Mouse (Mus musculus) myocyte (in vitro differentiated cells): ENCODE measurements around the gene Pglyrp2. TPM values are rescaled to one million over a fixed set of nuclear protein-coding genes. Genes with fewer than 3 reads are reported as not detected.

Experiments
- H3K27me3 ChIP-seq: one replicate; pipeline ENCODE4 v1.6.1; 2011; ENCODE audit not compliant: control insufficient read depth, insufficient read depth, insufficient read length
- H3K36me3 ChIP-seq: one replicate; pipeline ENCODE4 v1.6.1; 2011; ENCODE audit not compliant: control insufficient read depth, insufficient read depth
- H3K4me2 ChIP-seq: one replicate; pipeline ENCODE4 v1.6.1; 2011; ENCODE audit warnings: low read depth, control low read depth
- H3K4me3 ChIP-seq: one replicate; pipeline ENCODE4 v1.5.1; 2011; ENCODE audit warnings: mild to moderate bottlenecking, control low read depth, moderate library complexity
- H3K79me2 ChIP-seq: one replicate; pipeline ENCODE4 v1.6.1; 2011; ENCODE audit not compliant: control insufficient read depth, insufficient read depth
- H3ac ChIP-seq: one replicate; pipeline ENCODE4 v1.6.1; 2011; ENCODE audit not compliant: control insufficient read depth, insufficient read length
- CEBPB ChIP-seq: IDR thresholded peaks from 2 replicates; pipeline ENCODE4 v1.6.1; 2011; ENCODE audit warnings: mild to moderate bottlenecking, moderate library complexity; ENCODE audit not compliant: poor library complexity, insufficient read depth, severe bottlenecking
- E2F4 ChIP-seq: IDR thresholded peaks from one replicate; pipeline ENCODE4 v1.6.1; 2011; ENCODE audit warnings: mild to moderate bottlenecking, control low read depth, moderate library complexity; ENCODE audit not compliant: insufficient read depth
- MAX ChIP-seq: IDR thresholded peaks from one replicate; pipeline ENCODE4 v1.6.1; 2011; ENCODE audit warnings: low read depth, mild to moderate bottlenecking, control low read depth
- MYOD1 ChIP-seq, 3 experiments: IDR thresholded peaks; one replicate each; pipeline ENCODE4 v1.6.1; 2011; ENCODE audit warnings: control low read depth in 2 of 3, low read depth in 2 of 3, mild to moderate bottlenecking in 2 of 3, moderate library complexity in 1 of 3; ENCODE audit not compliant: insufficient read length in 2 of 3, control insufficient read depth in 1 of 3
- MYOG ChIP-seq, 3 experiments: IDR thresholded peaks; one replicate each; pipeline ENCODE4 v1.6.1; 2011; ENCODE audit warnings: control low read depth in 2 of 3, low read depth in 2 of 3, mild to moderate bottlenecking in 2 of 3; ENCODE audit not compliant: insufficient read length in 2 of 3, control insufficient read depth in 1 of 3, insufficient read depth in 1 of 3
- POLR2A ChIP-seq: IDR thresholded peaks from one replicate; pipeline ENCODE4 v1.6.1; 2011; ENCODE audit warnings: low read depth, mild to moderate bottlenecking, control low read depth, moderate library complexity; ENCODE audit not compliant: insufficient read length
- POLR2AphosphoS2 ChIP-seq: IDR thresholded peaks from one replicate; pipeline ENCODE4 v1.6.1; 2011; ENCODE audit warnings: low read depth, control low read depth; ENCODE audit not compliant: insufficient read length
- REST ChIP-seq: IDR thresholded peaks from one replicate; pipeline ENCODE4 v1.6.1; 2011; ENCODE audit warnings: mild to moderate bottlenecking, control low read depth, moderate library complexity; ENCODE audit not compliant: insufficient read depth, insufficient read length
- SRF ChIP-seq: IDR thresholded peaks from one replicate; pipeline ENCODE4 v1.6.1; 2011; ENCODE audit warnings: low read depth; ENCODE audit not compliant: control insufficient read depth, insufficient read length
- TCF12 ChIP-seq: IDR thresholded peaks from one replicate; pipeline ENCODE4 v1.6.1; 2011; ENCODE audit warnings: mild to moderate bottlenecking, control low read depth; ENCODE audit not compliant: poor library complexity, insufficient read depth, severe bottlenecking
- TCF3 ChIP-seq: IDR thresholded peaks from one replicate; pipeline ENCODE4 v1.6.1; 2011; ENCODE audit warnings: low read depth, control low read depth; ENCODE audit not compliant: insufficient read length
- USF1 ChIP-seq: IDR thresholded peaks from one replicate; pipeline ENCODE4 v1.6.1; 2011; ENCODE audit warnings: low read depth, mild to moderate bottlenecking, control low read depth, moderate library complexity
- polyA plus RNA-seq: library from polyadenylated mRNA; unstranded; fragments of >200 nt; fragmentation: generic; extraction: Trizol; gene quantifications from one replicate; pipeline ENCODE4 v1.2.1, GENCODE M21; 2012; ENCODE audit warnings: missing spikeins

The Pglyrp2 gene
- polyA plus RNA-seq, 1 experiment, result not detected

DNA sequence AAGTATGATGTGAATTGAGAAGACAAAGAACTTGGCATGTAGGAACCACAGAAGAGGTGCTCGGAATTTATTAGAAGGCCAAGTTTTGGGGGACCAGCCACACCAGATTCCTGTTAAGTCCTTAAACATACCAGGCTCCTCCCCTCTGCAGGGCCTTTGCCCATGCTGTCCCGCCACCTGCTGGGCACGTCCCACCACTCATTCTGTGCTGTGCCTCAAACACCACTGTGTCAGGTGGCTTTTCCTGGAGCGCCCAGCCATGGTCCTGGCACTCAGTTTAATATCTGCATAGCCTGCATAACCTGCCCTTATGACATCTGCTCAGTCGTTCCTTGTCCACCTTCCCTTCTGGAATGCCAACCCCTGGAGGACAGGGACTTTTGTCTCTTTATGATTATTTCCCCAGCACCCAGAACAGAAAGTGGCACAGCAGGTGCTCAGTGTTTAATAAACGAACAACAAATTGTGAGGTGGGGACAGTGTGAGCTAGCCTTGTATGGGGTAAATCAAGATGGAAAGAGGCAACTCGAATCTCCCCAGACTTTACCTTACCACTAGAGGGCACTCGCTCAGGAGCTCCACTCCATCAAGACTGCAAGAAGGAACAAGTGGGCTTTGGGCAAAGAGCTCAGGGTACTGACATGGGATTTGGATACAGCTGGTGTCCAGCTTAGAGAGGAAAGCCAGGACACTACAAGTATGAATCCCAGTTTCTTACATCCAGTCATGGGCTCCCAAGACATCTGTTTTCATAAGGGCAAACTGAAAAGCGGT, 37.1 kb downstream of the Pglyrp2 start:
- no peak overlapping the region for H3K4me3 ChIP-seq
- no peak overlapping the region for H3K4me2 ChIP-seq
- peaks cover 8% of the 10 kb centered on the region for H3K27me3 ChIP-seq
- H3K79me2 ChIP-seq, result no peaks in the 10 kb centered on the region
- H3ac ChIP-seq, result no peak overlapping the region
- no peaks in the 10 kb centered on the region for H3K36me3 ChIP-seq
- TF ChIP-seq SRF, result no peak
- TF ChIP-seq USF1, result no peak
- no peak for TF ChIP-seq POLR2A

DNA sequence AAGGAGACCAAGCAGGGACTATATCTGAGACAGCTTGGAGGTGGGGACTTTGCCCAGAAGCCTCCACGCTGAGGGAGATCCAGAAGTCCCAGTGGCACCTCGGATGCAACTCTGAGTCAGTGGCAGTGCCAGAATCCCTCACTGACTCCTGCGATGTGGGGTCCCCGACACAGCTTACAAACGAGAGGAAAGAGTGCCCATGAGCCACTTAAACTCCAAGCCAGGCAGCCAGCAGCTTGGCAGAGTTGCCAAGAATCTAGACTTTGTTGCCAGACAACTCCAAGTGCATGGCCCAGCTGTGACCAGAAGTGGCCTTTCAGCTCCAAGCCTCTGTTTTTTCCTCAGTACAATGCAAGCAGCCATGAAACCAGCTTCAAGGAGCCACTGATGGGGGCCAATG, 40.3 kb downstream of the Pglyrp2 start:
- Histone ChIP-seq H3K4me3 (no peak overlapping the region), H3K4me2 (no peak overlapping the region), H3K27me3 (no peaks in the 10 kb centered on the region), H3ac (no peak overlapping the region), H3K36me3 (no peaks in the 10 kb centered on the region), H3K79me2 (no peaks in the 10 kb centered on the region)
- TF ChIP-seq POLR2AphosphoS2, result no peak
- TF ChIP-seq CEBPB, result no peak
- TF ChIP-seq MYOG (IDR thresholded peaks at IDR 0.05; ENCODE audit: control insufficient read depth in 1 of 3, insufficient read depth in 1 of 3, insufficient read length in 2 of 3, low read depth in 2 of 3), result no peak
- TF ChIP-seq POLR2A, result no peak
- no peak for TF ChIP-seq MAX
- no peak for TF ChIP-seq REST
- no peak for TF ChIP-seq MYOD1 (IDR thresholded peaks at IDR 0.05; ENCODE audit: control insufficient read depth in 1 of 3, insufficient read length in 2 of 3, low read depth in 2 of 3)
- TF ChIP-seq E2F4, result no peak
- no peak for TF ChIP-seq USF1
- no peak for TF ChIP-seq TCF3
- TF ChIP-seq SRF, result no peak
- TF ChIP-seq TCF12, result no peak

DNA sequence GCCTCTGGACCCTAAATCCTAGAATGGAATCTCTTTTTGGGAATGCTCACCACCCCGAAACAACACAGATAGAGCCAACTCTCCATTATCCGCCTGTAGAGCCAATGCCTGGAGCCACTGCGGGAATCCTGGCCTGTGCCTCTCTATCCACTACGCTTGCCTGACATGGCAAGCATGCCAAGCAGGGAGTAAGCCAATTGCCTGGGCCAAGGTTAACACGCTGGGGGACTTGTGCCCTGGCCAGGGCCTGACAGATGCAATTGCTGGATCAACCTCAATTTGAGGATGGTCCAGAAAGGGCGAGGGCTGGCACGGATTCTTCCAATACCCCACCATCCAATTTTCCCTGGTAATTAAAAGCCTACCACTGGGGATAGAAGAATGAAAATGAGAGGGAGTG, 41.4 kb downstream of the Pglyrp2 start:
- H3K4me2 ChIP-seq, result no peak overlapping the region
- no peak overlapping the region for H3ac ChIP-seq
- TF ChIP-seq MYOD1 (IDR thresholded peaks at IDR 0.05; ENCODE audit: control insufficient read depth in 1 of 3, insufficient read length in 2 of 3, low read depth in 2 of 3), result no peak
- no peak for TF ChIP-seq CEBPB
- TF ChIP-seq SRF, result no peak
- no peak for TF ChIP-seq MYOG (IDR thresholded peaks at IDR 0.05; ENCODE audit: control insufficient read depth in 1 of 3, insufficient read depth in 1 of 3, insufficient read length in 2 of 3, low read depth in 2 of 3)
- TF ChIP-seq MAX, result no peak
- no peak for TF ChIP-seq REST
- no peak for TF ChIP-seq TCF12
- no peak for TF ChIP-seq USF1
- TF ChIP-seq TCF3, result no peak
- TF ChIP-seq POLR2A, result no peak
- no peak for TF ChIP-seq POLR2AphosphoS2
- TF ChIP-seq E2F4, result no peak
- H3K79me2 ChIP-seq, result no peaks in the 10 kb centered on the region
- H3K36me3 ChIP-seq, result no peaks in the 10 kb centered on the region
- no peaks in the 10 kb centered on the region for H3K27me3 ChIP-seq
- no peak overlapping the region for H3K4me3 ChIP-seq

DNA sequence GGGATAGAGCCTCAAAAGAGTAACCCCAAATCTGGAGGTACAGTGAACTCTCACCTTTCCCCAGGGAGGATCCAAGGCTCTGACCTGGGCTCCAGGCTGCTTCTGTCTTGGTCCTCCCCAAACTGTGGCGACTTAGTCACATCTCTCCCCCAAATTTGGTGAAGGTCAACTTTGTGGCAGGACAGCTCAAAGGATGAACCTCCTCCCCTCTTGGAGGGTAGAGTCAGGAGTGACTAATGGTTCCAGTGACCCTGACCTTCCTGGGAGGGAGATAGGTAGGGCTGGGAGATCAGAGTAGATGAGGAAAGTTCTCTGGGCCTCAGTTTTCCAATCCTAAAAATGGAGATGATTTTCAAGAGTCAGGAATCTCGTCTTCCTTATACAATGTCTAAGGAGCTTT, 45.2 kb downstream of the Pglyrp2 start:
- Histone ChIP-seq H3K79me2 (no peaks in the 10 kb centered on the region), H3K4me3 (no peak overlapping the region), H3K27me3 (no peaks in the 10 kb centered on the region), H3ac (no peak overlapping the region), H3K36me3 (no peaks in the 10 kb centered on the region), H3K4me2 (no peak overlapping the region)
- no peak for TF ChIP-seq MAX
- TF ChIP-seq MYOD1 (IDR thresholded peaks at IDR 0.05; ENCODE audit: control insufficient read depth in 1 of 3, insufficient read length in 2 of 3, low read depth in 2 of 3), result no peak
- TF ChIP-seq POLR2AphosphoS2, result no peak
- no peak for TF ChIP-seq SRF
- no peak for TF ChIP-seq MYOG (IDR thresholded peaks at IDR 0.05; ENCODE audit: control insufficient read depth in 1 of 3, insufficient read depth in 1 of 3, insufficient read length in 2 of 3, low read depth in 2 of 3)
- TF ChIP-seq POLR2A, result no peak
- TF ChIP-seq REST, result no peak
- no peak for TF ChIP-seq TCF3
- no peak for TF ChIP-seq E2F4
- TF ChIP-seq TCF12, result no peak
- TF ChIP-seq USF1, result no peak
- TF ChIP-seq CEBPB, result no peak

DNA sequence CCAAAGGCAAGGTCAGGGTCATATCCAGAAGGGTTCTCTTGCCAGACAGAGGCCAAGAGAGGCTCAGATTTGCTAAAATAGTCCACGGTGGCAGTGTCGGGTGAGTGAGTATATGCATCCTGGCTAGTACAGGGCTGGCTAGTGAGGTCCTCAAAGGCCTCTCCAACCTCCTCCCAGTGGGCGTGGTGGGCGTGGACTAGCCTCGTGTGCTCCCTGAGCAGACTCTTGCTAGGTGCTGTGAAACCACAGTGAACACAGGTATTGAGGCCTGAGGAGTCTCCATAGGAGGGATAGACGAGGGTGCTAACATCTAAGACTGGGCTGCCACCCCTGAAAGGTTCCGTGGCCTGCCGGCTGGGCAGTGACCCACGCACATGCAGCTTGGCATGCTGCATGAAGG, 46.8 kb downstream of the Pglyrp2 start:
- Histone ChIP-seq H3K27me3 (no peaks in the 10 kb centered on the region), H3K36me3 (no peaks in the 10 kb centered on the region), H3K4me2 (no peak overlapping the region), H3K79me2 (no peaks in the 10 kb centered on the region), H3K4me3 (no peak overlapping the region), H3ac (no peak overlapping the region)
- TF ChIP-seq TCF12 (no peak), CEBPB (no peak), MYOD1 (IDR thresholded peaks at IDR 0.05; ENCODE audit: control insufficient read depth in 1 of 3, insufficient read length in 2 of 3, low read depth in 2 of 3) (no peak), POLR2AphosphoS2 (no peak), POLR2A (no peak), E2F4 (no peak), REST (no peak), MAX (no peak), SRF (no peak), MYOG (IDR thresholded peaks at IDR 0.05; ENCODE audit: control insufficient read depth in 1 of 3, insufficient read depth in 1 of 3, insufficient read length in 2 of 3, low read depth in 2 of 3) (no peak), USF1 (no peak), TCF3 (no peak)
